In genomic region chr1:136832305-136833152, GRCm38 (mm10) we compare ENCODE assay signal across 11 mouse cellular contexts.
DNase-seq lines count a peak whose midpoint lies in the region; ATAC-seq and TF ChIP-seq lines count a peak whose summit lies in the region.
"Had no signal": no experiment of that assay in that cellular context is flagged by ENCODE, and none has a peak within 500 bp of the region (broad histone marks: within the 10 kb centered on the region; RNA-seq: fewer than 3 reads in every experiment).

No protein-coding gene starts in this region.

- no peak overlapping the region for H3K4me2 ChIP-seq in kidney, embryonic 14.5 days (replicated peaks; ENCODE audit: low read depth, low read length)
- H3K4me2 ChIP-seq: liver, embryonic 15.5 days had no signal

- no peak overlapping the region for H3K4me3 ChIP-seq in kidney, embryonic 14.5 days (ENCODE audit: low read length)
- no peak overlapping the region for H3K4me3 ChIP-seq in lung, adult 2 months (replicated peaks; ENCODE audit: extremely low read depth, low read depth, low read length)
- H3K4me3 ChIP-seq: liver, embryonic 15.5 days had no signal

- no peak for TF ChIP-seq CTCF in lung, adult 2 months (IDR thresholded peaks at IDR 0.05; ENCODE audit: insufficient read depth, low read length)

- H3K27me3 ChIP-seq in kidney, embryonic 14.5 days (ENCODE audit: control insufficient read depth, insufficient read depth, low read length): no peaks in the 10 kb centered on the region
- H3K27me3 ChIP-seq: liver, embryonic 15.5 days had no signal

- no peaks in the 10 kb centered on the region for H3K9me3 ChIP-seq in kidney, embryonic 14.5 days (ENCODE audit: control insufficient read depth, low read length)
- H3K9me3 ChIP-seq: liver, embryonic 15.5 days had no signal

- no peaks in the 10 kb centered on the region for H3K4me1 ChIP-seq in kidney, embryonic 14.5 days (ENCODE audit: control insufficient read depth, insufficient read depth, low read length)
- H3K4me1 ChIP-seq in lung, adult 2 months (ENCODE audit: control insufficient read depth, insufficient read depth, low read length): no peaks in the 10 kb centered on the region
- H3K4me1 ChIP-seq: liver, embryonic 15.5 days had no signal

- no peaks in the 10 kb centered on the region for H3K36me3 ChIP-seq in kidney, embryonic 14.5 days (ENCODE audit: control insufficient read depth, insufficient read depth, low read length)
- H3K36me3 ChIP-seq: liver, embryonic 15.5 days had no signal

- H3K9ac ChIP-seq in kidney, embryonic 14.5 days (ENCODE audit: low read depth, low read length): no peak overlapping the region
- H3K9ac ChIP-seq: liver, embryonic 15.5 days had no signal

- ATAC-seq in kidney, embryonic 14.5 days (ENCODE audit: low FRiP score, low TSS enrichment): peak; percentile 69
- ATAC-seq: inflammation-experienced regulatory T-cells, adult 6 months had no signal

- H3K27ac ChIP-seq in kidney, embryonic 14.5 days (ENCODE audit: low read depth, low read length): no peak overlapping the region
- H3K27ac ChIP-seq: liver, embryonic 15.5 days had no signal

- no peak for TF ChIP-seq POLR2A in lung, adult 2 months (IDR thresholded peaks at IDR 0.05; ENCODE audit: borderline replicate concordance, extremely low read depth, low read depth, low read length)

- 53% methylated on average over 12 of the region's 12 CpGs for WGBS in kidney, embryonic 14.5 days
- WGBS in lung, adult 2 months: 56% methylated on average over 12 of the region's 12 CpGs

- DNase-seq in cerebellum, postnatal 10 days: peak; percentile 22 to 40
- no peak for DNase-seq in cerebellum, adult 8-10 months
- no peak for DNase-seq in kidney, adult 11 months
- DNase-seq in Muller cell, postnatal 12 days (ENCODE audit: inconsistent ontology term): peak; percentile 22
- DNase-seq in lung, adult 2 months: peak; percentile 13
- no peak for DNase-seq in layer of hippocampus, adult 9-10 months (ENCODE audit: low spot score)
- DNase-seq in cerebellum, adult 9-10 months: no peak
- DNase-seq: right cerebral cortex, adult 18-20 months had no signal

Comparison
In these comparisons a context has a peak if more than half of its experiments do, and no peak if none do; other contexts are left out.
1. DNase-seq: peak in cerebellum, postnatal 10 days (2 of 2), Muller cell, postnatal 12 days (single experiment) and lung, adult 2 months (single experiment); none in cerebellum, adult 8-10 months (single experiment), kidney, adult 11 months (single experiment), layer of hippocampus, adult 9-10 months (single experiment) and cerebellum, adult 9-10 months (single experiment).